Mouse (Mus musculus) kidney, adult 9 months (tissue): ENCODE measurements around the gene Slc35e1.

Source experiments
- DNase-seq: peaks from one replicate; pipeline ENCODE4 v3.0.0; 2022

Gene Slc35e1

DNA sequence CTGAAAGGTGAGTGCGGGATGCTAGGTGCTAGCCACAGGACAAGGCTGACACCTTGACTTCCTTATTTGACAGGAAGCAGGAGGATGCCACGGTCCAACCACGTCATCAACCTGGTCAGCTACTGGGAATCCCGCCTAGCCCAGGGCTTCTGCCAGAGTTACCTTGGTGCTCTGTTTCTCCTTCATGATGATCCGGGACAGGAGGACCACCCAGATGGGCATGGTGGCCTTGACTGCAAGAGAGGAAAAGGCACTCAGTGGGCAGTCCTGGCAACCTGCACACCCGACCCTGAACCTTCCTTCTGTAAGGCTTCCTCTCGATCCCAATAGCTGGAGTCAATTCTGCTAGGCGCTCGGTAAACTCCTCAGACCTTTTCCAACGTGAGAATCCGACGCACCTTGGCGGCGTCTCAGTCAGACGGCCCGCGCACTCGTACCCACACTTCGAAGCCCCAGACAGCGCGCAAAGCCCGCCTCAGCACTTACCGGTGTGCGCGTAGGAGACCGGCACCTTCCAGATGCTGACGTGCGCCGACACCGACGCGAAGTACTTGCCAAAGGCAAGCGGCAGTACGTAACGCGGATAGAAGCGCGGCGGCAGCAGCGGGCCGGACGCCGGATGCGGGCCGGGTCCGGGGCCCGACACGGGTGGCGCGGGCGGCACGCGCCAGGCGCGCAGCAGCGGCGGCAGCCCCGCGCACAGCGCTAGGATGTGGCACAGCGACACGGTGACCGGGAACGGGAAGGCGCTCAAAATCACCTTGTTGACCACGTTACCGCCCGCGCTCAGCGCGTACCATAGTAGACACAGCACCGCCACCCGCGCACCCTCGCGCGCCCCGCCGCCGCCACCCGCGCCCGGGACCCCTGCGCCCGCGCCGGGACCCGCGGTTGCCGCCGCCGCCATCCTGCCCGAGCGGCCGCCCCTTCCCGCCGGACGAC is at the start of gene Slc35e1:
Gene Slc35e1, minus strand, starts transcription at position 935 of the 942 bp plus-strand sequence.
- peak; percentile 38 for DNase-seq

- no peak for DNase-seq
These were observed 46.8 kb upstream of the Slc35e1 start for GRCm38 (mm10) chr8:72539234-72539633.

- no peak for DNase-seq
These were observed 42.5 kb upstream of the Slc35e1 start for GRCm38 (mm10) chr8:72534888-72535287.

DNA sequence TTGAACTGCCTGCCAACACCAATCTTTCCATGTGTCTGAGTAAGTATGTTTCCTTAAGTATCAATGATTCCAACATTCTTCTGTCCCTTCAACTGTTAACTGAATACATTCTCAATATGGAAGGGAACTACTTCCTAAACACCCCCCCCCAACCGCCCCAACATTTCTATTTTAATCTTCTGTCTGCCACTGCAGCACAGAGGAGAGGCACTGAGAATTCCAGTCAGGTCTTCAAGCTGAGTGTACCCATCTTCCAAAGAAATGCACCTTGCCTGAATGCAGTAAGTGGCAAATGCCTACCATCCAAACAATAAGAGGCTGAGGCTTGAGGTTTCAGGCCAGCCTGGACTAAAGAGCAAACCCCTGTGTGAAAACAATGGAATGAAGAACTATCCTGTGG is 39.7 kb upstream of the Slc35e1 start:
- DNase-seq: no peak

- DNase-seq: no peak
These were observed 29.5 kb upstream of the Slc35e1 start for GRCm38 (mm10) chr8:72521888-72522287.

- no peak for DNase-seq
These were observed 25.1 kb upstream of the Slc35e1 start for GRCm38 (mm10) chr8:72517421-72517988.

- DNase-seq: no peak
These were observed 20.7 kb upstream of the Slc35e1 start for GRCm38 (mm10) chr8:72513158-72513557.

DNA sequence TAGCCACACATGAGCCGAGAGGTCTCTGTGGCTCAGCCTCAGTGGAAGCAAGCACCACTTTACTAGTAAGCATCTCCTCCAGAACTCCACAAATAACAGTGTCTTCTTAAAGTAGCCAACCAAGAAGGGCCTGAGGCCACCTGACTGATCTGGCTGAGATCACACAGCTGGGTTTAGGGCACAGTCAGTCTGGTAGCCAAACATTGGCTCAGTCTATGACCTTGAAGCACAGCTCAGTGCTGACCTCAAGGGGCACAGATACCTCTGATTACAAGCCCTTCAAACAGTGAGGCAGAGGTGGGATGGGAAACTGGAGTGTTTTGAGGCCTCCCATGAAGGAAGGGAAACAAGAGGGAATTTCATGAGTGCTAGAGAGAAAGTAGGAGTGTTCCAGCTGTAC is 20.2 kb upstream of the Slc35e1 start:
- DNase-seq: no peak

DNA sequence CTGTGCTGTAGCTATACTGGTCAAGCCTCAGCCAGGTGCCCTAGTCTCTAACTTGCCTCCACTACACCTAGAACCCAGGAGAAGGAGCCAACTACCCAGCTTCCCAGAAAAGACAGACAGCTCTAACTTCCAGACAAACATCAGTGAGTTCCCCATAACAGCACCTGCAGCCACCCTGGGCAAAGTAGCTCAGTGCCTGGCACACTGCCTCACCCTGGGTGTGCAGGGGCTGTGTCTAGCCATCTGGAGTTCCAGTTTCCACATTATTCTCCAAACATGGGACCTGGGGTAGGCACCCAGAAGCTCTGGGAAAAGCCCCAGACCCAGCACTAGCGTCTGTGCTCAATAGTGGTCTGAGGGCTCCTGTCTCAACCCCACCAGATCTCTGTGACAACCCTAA is 15.1 kb upstream of the Slc35e1 start:
- DNase-seq: no peak

GRCm38 (mm10) chr8:72504637-72505314 is 12.4 kb upstream of the Slc35e1 start:
- no peak for DNase-seq

- no peak for DNase-seq
These were observed 11.7 kb upstream of the Slc35e1 start for GRCm38 (mm10) chr8:72504137-72504536.

GRCm38 (mm10) chr8:72500521-72500931 is 8.1 kb upstream of the Slc35e1 start:
- no peak for DNase-seq

DNA sequence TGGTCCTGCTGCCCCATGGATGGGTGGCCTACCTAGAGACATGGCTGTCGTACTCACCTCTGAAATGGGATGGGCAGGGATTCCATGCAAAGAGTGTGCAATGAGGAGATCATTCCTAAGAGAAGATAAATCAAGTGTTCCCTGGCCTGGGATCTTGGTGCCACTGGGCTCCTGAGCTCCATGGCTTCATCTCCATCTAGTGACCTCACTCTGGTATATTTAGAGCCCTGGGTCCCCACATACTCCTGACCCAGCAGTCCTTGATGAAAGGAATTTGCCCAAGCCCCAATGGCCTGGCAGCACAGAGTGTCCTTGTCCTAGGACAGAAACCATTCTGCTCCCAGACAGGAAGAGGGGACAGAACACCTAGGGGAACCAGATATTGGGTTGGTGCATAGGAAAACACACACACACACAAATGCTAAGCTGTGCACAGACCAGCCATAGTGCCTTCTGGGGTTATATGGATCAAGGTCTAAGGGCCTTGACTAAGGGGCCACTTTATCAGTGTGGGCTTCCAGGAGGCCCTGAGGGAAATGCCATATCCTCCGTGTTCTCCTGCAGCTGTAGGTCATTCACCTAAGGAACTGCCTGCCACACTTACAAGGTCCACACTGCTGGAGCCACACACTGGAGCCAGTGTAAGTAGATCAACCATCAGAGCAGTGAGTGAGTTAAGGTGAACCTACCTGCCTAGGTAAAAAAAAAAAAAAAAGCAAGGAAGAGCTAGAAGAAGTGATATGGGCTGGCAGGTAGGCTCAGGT is 7.3 kb upstream of the Slc35e1 start:
- no peak for DNase-seq

GRCm38 (mm10) chr8:72498527-72498926 is 6.1 kb upstream of the Slc35e1 start:
- no peak for DNase-seq

DNA sequence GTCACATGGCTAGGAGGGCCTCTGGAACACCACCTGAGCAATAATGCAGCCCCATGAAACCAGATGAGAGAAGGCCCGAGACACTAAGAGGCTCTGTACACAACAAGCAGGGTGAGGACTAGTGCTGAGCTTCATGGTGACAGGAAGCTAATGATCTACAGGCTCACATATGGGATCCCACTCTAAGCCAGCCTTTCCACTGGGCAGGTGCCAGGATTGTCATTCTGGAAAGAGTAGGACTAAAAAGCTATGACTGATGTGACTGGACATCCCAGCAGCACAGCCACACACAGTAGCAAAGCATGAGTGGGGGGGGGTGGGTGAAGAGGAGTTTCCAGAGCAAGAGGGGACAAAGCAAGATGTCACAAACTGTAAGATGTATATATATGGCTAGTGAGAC is 5.5 kb upstream of the Slc35e1 start:
- no peak for DNase-seq

- no peak for DNase-seq
These were observed 3.8 kb upstream of the Slc35e1 start for GRCm38 (mm10) chr8:72496217-72496616.

- DNase-seq: peak; percentile 37
These were observed 3.1 kb upstream of the Slc35e1 start for GRCm38 (mm10) chr8:72495411-72496111.

DNA sequence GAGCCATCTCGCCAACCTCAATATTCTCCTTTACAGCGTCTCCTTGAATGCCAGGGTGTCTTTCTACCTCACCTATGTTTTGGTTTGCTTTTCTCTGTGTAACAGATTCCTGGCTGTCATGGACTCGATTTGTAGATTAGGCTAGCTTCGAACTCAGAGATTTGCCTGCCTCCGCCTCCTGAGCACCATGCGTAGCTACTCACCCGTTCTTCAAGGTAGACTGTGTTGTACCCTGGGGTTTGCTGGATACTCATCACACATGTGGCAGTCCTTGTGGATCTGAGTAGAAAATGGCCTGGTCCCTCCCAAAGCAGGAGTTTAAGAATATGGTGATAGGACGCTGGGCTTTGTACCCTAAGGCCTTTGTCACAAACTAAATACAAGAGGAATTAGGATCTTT is 967 bp upstream of the Slc35e1 start:
- no peak for DNase-seq

DNA sequence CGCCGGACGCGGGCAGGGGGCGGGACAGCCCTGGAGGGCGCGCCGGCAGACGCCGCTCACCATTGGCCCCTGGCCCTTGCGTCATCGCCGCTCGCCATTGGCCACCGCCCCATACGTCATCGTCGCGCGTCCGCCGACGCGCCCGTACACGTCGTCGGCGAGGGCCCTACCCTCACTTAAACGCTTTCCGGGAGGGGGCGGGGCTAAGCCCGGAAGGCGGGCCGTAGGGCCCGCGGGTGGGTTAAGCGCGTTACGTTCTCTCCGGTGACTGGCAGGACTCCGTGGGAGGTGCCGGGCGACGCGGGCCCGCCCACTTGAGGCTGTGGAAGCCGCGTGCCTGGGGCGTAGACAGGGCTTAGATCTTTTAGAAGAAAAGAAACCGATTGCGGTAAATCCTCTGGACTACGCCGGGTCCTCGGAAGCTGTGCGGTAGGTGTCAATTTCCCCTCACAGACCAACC is 238 bp upstream of the Slc35e1 start:
- DNase-seq: peak; percentile 99

DNA sequence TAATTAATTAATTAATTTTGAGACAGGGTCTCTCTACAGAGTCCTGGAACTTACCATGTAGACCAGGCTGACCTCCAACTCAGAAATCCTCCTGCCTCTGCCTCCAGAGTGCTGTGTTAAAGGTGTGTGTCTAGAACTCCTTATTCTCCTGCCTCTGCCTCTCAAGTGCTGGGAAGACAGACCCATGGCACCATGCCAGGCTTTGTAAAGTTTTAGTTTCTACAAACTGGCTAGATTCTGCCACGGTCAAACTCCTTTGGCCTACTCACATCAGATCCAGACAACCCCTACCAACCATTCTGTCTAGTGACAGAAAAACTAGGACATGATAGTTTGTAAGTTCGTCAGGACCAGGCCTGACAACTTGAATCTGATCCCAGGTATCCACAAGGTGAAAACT is 1.4 kb downstream of the Slc35e1 start:
- no peak for DNase-seq

DNA sequence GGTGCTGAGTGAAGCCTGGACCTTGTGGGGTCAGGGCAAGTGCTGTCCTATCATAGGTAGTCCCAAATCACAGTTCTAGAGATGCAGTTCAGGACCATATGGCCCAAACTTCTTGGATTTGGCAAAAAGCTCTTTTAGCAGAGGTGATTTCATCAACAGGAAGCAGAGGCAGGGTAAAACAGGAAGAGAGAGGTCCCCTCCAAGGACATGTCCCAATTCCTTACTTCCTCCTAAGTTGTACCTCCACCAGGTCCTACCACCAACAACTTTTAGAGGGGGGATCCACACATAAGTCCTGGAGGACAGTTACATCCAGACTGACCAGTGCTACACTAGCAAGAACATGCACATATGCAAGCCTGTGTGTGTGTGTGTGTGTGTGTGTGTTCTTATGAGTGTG is 5.4 kb downstream of the Slc35e1 start:
- no peak for DNase-seq
